Mouse (Mus musculus) T-helper 17 cell (primary cell): Measurements from ENCODE around the gene Sctr.

ENCODE experiments used
- in situ Hi-C, 2 experiments: fragments of 300-600 bp; cut with MboI, MseI; formaldehyde crosslinking; loops; 1 replicate in 1 of 2; 2 replicates in 1 of 2; pipeline ENCODE4 v1.15.1; 2025; ENCODE audit warnings: high pct_unique_total_duplicates in 2 of 2

Sctr gene

DNA sequence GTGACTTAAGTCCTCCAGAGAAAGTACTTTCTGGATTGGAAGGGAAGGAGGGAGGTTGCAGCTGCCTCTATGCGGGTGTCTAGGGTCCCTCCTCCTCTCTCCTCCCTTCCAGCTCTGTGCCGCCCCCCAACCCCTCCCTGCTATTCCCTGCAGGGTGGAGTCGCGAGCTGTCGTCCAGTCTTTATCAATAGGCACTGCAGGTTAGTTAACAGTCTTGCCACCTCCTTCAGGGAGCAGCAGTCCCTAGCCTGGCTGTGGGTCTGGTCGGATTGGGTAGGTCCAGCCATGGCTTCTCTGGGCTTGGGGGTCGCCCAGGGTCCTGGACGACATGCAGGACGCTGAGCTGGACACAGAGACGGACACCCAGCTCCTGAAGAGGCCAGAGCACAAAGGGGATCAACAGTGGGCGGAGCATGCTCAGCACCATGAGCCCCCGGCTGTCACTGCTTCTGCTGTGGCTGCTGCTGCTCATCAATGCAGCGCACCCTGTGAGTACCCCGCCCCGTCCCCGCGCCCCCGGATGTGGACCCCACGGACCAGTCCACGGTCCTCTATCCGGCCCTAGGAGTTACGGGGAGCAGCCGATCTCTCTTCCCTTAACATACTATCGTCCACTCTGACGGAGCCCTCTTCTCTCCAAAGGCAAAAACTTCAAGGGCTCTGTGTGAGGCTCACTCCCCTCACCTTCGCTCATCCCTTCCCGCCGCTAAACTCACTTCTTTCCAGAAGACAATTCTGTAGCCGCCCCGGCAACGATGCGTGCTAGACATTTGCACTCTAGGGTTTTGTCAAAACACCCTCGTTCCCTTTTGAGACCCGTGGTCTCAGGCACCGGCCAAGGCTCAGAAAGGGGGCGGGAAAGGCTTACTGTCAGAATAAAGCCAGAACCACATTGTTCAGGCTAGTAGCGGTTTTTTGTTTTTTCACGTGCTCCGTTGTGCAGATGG lies at the start of gene Sctr:
Gene Sctr (plus strand): TSS at position 51 of the 947 bp plus-strand sequence.
- in situ Hi-C loops, result no loop called here

DNA sequence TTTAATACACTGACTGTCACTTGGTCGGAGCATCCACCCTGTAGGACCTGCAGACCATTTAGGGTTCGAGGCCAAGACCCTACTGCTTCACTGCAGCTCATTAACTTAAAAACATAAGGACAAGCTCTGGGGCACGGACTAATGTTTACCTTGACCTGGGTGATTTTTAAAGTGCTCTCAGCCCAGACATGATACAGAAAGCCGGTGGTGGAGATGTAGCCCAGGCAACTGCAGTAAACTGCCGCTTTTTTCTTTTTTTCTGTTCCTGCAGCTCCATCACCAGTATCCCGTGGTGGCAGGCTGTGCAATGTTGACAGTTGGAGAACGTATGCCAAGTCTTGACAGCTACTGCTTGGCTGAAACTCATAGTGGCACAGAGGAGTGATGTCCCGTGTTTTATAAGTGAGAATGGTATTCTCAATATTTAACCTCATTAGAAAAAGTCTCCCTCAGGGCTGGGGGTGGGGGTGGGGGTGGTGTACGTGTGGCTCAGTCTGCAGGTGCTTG lies 48.9 kb upstream of the Sctr start:
- in situ Hi-C loops, result no loop called here

DNA sequence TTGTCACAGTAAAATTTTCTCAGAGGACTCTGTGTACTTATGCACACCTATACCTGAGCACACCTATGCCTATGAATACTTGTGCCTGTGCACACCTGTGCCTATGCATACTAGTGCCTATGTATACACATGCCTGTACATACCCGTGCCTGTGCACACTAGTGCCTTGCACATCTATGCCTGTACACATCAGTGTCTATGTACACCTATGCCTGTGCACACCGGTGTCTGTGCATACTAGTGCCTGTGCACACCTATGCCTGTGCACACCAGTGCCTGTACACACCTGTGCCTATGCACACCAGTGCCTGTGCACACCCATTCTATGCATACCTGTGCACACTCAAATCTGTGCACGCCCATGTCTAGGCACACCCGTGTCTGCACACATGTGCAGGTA lies 47.2 kb upstream of the Sctr start:
- in situ Hi-C loops, result no loop called here

DNA sequence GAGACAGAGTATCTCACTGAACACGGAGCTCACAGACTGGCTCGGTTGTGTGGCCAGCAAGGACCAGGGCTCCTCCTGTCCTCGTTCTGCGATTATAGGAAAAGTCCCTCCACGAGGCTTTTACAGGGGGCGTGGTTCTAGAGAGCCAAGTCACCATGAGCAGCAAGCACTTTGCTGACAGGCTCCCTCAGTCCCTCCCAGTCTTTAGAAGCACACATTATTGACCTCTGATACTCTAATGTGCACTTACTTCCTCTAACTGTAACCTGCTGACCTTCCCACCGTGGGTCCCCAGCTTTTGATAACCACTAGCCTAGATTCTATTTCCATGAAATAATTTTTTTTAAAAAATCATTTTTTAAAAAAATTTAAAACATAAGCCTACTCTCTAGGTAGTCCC lies 46.8 kb upstream of the Sctr start:
- in situ Hi-C loops, result no loop called here

DNA sequence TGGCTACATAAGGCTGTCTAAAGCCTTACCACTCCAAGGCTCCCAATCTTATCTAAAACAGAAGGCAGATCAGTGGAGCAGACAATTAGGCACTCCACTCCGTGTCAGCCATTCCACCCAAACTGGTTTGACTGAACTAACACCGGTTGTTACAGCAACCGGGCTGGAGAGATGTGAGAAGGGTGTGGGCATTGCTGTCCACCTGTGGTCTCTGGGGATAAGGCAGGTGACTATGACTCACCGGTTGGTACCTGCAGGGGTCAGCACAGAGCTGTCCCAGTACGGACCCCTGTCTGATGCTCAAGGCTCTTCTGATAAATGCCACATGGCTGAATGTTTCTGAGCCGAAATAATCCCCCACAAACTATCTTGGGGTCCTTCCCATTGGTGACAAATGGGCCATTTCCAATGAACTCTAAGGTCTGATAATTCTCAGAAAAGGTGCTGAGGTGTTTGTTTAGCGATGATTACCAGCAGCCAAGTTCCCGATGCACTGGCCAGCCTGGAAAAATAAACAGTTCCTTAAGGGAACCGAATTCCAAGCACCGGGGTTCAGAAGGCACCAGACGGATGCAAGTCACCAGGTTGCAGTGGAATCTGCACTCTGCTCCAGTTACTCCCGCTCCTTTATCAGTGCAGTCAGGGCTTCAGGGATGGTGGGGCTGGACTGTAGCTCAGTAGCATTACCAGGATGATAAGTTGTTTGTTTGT lies 40.7 kb upstream of the Sctr start:
- in situ Hi-C loops, result no loop called here

DNA sequence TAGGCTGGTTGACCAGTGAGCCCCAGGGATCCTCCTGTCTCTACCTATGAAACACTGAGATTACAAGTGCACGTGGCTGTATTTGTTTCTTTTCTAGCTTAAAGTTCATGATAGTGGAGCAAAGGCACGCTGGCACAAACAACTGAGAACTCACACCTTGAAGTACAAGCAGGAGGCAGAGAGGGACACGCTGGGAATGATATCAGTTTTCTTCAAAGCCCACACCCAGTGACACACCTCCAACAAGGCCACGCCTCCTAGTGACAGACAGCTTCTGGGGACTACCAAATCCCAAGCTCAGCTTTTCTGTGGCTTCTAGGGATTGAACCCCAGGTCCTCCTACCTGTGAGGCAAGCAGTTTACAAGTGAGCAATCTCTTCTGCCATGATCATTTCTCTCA lies 33.6 kb upstream of the Sctr start:
- in situ Hi-C loops, result no loop called here

DNA sequence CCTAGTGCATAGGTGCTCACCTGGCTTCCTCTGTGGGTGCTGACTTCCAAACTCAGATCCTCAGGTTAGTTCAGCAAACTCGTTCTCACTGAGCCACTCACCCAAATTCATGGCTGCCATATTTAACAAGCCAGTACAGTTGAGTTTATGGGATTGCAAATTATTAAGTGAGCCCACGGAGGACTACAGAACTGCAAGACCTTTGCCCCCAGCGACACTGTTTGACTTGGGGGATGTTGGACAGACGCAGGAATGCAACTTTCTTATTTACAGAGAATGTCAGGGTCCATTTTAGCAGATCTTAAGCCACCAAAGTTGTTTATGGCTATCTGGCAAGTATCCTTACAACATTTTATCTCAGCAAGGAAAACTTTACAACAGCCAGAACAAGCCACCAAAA lies 31.6 kb upstream of the Sctr start:
- in situ Hi-C loops, result no loop called here

DNA sequence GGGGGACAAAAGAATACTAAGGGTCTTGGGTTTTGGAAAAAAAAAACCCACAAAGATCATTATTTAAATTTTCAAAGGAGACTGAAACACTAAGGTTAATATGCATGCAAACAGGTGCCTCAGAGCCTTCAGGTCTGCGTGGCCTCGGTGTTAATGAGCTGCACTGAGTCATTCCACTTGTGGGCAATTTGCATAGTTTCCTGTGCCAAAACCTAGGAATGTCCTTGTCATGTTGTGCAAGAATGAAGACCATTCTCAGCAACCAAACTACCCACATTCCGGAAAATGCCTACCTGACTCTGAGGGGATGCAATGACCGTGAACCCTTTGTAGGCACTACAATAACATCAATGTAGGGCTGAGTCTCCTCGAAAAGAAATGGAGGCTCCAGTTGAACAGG lies 20.1 kb upstream of the Sctr start:
- in situ Hi-C loops, result no loop called here

DNA sequence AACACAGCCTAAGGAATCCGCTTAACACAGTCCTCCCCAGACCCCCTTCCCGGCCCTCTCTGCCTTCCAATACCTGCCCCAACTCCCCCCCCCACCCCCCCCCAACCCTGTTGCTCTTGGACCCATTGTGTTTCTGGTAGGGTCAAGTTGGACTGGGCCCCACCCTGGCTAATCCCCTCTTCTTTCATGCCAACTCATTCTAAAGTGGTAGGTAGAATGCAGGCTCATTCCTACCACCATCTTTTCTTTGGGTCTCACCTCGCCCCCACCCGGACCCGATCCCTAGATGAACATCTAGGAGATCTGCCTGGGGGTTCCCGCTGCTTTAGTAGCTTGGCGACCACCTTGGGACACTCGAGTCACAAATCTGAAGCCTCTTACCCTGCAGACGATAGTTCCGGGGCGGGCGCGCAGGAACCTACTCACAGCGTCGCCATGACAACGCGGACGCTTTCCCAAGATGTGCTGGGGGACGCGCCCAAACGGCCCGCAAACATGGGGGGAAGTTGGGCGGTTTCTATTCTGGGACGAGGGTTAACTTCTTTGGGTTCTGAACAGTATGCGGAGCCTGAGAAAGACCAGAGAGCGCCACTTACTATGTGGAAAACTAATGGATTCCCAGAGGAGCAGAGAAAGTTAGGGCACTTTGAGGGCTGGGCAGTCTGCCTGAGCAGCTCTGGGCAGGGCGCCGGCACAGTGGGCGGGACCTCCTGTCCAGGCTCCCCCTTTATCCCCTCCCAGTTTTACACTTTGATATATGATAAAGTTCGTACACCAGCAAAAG lies 9.7 kb upstream of the Sctr start, which contains the start of gene Cfap221:
Gene Cfap221 (minus strand): TSS at position 437 of the 784 bp plus-strand sequence.
- in situ Hi-C loops, result loop anchor here in 1 of 2 experiments (5.0 kb wide), 1 partner anchor 410 kb away; no protein-coding TSS in a partner anchor

DNA sequence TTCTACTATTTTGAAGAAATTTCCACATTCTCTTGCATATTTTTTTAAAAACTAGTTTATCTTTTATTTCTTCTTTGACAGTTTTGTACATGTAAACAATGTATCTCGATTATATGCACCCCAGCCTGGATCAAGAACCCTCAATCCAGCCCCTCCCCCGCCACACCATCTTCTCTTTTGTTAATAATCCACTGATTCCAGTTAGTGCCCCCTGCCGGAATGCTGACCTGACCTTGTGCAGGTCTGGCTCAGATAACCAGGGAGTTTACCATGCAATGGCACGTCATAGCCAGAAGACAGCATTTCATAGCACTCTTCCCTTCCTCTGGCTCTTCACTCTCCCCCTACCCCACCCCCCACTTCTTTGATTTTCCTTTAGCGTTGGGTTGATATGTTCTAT lies 9.1 kb upstream of the Sctr start:
- in situ Hi-C loops, result loop anchor here in 1 of 2 experiments (5.0 kb wide), 1 partner anchor 410 kb away; no protein-coding TSS in a partner anchor

DNA sequence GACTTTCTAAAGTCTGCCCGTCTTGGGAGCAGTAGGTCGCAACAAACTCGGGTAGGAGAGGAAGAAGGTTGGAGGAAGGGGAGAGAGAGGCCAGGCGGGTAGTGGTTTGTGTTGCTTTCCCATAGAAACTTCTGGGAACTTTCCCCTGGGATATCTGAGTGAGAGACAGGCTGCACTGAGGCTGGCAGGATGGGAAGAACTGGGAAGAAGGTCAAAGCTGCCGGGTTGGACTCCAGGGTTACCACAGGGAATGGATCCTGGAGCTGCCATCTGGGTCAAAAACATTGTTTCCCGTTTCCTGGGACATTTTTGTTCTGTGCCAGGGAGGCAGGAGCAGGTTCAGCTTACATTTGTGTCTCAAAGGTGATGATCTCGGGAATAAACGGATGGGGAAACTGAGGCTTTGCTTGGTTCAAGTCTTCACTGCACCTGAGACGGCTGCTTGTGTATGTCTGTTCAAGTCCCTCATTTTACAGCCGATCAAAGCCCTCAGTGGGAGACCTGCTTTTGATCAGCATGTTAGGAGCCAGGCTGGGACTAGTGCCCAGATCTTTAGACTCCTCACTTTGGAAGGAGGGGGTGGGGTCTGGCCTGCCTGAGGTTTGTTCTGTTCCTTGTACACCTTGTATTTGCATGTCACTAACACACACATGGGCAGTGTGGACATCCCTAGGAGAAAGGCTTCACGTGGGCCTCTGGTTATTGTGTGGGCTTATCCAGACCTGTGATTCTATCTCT lies 1.3 kb downstream of the Sctr start:
- in situ Hi-C loops, result no loop called here

DNA sequence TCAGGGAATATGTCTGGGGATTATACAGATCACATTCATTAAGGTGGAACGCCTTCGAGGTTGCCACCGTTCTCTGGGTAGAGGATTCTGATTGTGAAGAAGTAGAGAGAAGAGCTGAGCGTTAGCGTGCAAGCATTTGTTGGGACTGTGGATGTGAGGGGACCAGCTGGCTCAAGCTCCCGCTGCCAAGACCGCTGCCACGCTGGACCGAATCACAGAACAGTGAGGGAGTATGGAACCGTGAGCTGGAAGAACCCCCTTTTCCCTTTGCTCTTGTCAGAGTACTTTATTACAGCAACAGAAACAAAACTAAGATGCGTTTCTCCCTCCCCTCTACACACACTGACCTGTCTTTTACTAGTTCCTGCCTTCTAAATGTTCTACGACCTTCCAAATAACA lies 5.9 kb downstream of the Sctr start:
- in situ Hi-C loops, result no loop called here

DNA sequence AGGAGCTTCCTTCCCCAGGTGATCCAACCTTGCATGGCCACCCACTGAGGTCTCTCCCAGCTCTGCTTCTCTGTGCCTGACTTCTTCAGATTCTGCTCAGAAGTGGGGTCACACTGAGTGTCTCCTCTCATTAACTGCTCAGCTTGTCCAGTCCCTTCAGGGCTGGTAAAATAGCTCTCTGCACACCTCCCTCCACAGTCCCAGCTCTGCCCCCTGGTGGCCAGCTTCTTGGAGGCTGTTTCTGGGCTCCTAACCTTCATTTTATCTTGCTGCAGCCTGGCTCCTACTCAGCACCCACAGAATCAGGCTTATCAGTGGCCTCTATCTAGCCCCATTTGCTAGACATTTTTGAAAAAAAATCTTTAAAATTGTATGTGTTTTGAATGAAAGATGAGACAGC lies 6.4 kb downstream of the Sctr start:
- in situ Hi-C loops, result no loop called here

DNA sequence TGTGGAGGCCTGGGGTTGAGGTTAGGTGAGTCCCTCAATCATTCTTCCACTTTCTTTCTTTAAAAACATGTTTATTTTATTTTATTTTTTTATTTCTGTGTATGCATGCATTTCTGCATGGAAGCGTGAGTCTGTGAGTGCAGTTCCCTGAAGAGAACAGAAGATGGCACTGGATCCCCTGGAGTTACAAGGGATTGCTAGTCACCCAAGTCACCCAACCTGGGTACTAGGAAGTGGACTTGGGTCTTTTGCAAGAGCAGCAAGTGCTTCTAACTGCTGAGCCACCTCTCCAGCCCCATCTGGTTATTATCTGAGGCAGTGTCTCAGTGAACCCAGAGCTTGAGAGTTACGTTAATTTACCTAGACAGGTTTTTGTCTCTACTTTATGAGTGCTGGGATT lies 9.5 kb downstream of the Sctr start:
- in situ Hi-C loops, result no loop called here

DNA sequence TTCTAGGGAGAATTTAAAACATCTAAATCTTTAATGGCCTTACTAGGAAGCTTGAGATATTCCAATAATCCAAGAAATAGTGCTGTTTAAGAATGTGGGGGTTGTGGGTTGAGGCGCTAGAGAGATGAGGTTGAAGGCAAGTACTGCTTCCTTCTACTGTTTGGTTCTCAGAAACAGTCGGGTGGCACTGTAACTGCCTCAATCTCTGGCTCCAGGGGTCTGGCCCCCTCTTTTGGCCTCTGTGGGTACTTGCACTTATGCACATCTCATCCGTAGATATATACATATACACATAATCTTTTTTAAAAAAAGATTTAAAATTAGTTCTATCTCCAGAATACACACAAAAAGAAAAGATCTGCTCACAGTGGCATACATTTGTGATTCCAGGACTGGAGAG lies 12.2 kb downstream of the Sctr start:
- in situ Hi-C loops, result no loop called here

DNA sequence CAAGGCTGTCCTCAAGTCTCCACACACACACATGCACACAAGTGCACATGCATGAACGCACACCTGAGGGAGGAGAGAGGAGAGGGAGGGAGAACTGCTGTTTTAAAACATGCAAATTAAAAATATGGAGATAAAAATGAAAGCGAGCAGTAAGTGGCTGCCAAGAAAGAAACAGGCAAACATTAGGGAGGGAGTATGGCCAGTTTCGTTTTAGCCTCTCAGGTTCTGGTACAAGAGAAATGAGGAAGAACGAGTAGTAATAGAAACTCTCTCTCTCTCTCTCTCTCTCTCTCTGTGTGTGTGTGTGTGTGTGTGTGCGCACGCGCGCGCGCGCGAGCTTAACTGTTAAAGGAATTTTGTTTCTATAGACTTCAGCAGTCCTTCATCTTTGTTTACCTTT lies 12.7 kb downstream of the Sctr start:
- in situ Hi-C loops, result no loop called here

DNA sequence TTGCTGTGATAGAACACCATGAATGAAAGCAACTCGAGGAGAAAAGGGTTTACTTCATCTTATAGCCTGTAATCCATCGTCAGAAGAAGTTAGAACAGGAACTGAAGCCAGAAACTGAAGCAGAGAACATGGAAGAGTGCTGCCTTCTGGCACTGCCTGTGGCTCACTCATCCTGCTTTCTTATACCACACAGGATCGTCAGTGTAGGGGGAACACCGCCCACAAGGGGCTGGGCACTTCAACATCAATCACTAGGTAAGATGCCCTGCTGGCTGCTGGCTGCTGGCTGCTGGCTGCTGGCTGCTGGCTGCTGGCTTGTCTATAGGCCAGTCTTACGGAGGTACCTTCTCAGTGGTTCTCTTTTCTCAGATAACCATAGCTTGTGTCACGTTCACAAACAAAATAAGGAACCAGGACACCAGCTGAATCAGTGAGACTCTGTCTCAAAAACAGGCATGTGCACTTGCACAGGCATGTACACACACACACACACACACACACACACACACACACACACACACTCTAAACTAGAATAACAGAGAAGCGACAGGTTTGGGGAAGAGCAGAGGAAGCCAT lies 13.7 kb downstream of the Sctr start:
- in situ Hi-C loops, result loop anchor here in 1 of 2 experiments (5.0 kb wide), 1 partner anchor 72 kb away; no protein-coding TSS in a partner anchor

DNA sequence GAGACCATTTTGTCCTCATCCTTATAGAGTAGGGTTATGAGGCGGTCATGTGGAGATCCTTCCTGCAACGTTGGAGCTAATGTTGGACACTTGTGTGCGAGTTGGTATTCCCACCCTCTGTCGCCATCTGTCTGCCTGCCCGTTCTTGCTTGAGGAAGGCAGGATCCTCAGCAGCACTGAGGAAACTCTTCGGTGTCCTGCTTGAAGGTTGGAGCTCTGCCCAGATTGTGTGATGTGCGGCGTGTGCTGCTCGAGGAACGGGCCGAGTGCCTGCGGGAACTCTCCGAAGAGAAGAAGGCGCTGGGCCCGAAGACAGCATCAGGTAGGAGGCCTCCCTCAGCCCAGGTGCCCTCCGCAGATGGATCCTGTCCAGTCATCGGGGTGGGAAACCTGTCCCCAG lies 15.3 kb downstream of the Sctr start:
- in situ Hi-C loops, result loop anchor here in 1 of 2 experiments (5.0 kb wide), 1 partner anchor 70 kb away; no protein-coding TSS in a partner anchor

DNA sequence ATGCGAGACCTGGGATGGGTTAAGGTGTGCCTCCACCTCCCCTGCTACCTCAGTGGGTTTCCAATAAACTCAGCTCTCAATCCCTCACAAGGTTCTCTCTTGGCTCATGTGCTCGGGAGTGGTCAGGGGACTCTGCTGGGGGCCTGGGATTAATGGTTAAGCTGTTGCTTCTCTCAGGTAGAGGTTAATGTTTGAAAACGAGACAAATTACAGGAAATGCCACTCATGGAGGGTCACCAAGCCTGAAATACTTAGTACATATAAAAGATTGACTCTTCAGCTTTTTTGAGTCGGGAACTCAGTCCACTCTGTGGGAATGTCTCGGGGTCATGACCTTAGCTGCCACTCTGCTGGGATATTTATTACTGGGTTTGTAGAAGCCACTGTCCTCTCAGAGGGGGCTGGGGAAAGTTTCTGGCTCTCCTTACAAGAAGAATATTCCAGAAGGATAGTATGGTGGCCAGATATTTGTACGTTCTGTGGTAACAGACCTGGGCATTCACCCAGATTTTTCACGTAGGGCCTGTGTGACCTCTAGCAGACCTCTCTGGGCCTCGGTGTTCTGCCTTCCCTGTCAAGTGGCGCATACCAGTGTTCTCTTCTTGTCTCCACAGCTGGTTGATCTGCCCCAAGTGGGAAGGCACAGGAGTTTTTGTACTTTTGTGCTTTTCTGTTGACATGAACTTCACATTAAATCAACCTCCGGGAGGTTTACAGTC lies 17.8 kb downstream of the Sctr start:
- in situ Hi-C loops, result loop anchor here in 1 of 2 experiments (5.0 kb wide), 1 partner anchor 68 kb away; no protein-coding TSS in a partner anchor

DNA sequence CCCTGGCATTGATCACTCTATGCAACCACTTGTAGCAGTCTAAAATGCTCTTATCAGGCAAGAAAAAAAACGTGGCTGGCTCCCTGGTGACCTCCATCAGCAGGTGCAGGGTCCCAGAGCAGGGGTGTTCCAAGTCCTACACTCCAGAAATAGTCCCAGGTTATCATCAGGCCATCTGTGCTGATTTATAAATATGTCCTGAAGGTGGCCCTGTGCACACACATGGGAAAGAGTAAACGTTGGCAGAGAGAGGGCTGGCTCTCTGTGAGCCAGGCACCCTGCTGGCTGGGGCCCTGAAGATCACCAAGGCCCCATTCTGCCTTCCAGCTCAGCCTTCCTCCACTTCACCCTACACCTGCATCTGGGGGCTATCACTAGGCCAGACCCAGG lies 18.4 kb downstream of the Sctr start:
- in situ Hi-C loops, result no loop called here
